Mouse (Mus musculus): ENCODE measurements at regions not wholly inside any gene's neighbourhood (a gene's known extent, or its start where the extent isn't known, plus 50 kb on each side); places are given as distances from the start of the nearest gene placed in this dataset.

DNA sequence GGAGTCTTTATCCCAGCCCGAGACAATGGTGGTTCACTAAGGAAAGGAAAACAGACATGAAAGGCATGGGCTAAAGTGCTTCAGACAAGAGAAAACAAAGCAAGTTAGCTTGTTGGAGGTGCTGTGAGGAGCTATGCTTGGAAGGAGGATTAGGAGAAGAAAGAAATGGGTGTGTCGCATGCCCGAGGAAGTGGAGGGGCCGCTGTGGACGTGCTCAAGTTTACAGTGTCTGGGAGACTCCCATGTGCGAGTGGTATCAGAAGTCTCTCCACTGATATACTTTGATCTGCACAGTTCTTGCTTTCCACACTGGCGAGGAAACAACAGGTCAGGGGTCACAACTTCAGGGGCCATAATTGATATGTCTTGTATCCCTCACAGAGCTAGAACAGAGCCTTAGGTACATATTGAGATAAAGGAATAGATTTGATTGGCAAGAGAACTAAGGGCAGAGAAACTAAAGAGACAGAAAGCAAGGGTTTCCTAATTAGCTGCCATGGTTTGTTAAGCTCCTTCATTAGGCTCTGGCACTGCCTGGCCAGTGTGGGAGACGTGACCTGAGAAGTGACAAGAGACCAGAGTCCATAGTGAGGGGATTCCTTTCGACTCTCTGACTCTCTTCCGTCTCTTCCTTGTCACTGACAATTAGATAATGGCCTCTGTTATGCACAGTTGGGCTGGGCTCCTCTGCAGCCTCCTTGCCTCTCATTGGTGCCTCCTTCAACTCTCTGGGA, 93.1 kb downstream of the Enc1 start:
- no peak for DNase-seq

DNA sequence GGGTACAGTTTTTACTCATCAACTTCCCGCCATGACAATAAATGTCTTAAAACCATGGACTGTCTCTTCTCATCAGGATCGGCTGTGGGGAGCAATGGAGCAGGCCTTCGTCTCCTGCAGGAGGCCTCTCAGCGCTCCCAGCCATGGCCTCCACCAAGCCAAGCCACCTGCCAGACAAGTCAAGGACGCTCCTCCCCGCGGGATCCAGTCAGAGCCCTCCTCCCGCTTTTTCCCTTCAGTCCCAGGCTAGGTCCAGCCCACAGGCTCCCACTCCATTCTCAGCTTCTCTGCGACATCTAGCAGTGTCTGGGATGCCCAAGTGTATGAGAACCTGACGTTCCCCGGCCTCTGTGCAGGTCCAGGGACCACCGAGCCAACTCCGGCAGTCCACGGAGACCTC, 90.2 kb downstream of the Enc1 start:
- DNase-seq: no peak

DNA sequence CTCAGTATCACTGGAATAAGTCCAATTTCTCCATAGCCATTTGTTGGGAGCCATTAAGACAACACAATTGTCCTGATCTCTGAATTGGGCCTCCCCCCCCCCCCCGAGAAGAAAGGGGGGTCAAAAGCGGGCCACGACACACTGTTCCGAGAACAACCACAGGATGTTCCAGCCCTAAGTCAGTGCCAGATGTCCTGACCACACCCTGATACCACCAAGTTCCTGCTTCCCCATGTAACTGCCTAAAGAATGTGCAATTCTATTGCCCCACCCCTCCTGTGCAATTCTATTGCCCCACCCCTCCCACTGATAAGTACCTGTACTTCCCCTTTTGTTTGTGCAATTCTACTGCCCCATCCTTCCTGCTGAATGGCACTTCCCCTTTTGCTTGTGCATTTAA, 80.4 kb downstream of the Enc1 start:
- DNase-seq: peak; percentile 95

DNA sequence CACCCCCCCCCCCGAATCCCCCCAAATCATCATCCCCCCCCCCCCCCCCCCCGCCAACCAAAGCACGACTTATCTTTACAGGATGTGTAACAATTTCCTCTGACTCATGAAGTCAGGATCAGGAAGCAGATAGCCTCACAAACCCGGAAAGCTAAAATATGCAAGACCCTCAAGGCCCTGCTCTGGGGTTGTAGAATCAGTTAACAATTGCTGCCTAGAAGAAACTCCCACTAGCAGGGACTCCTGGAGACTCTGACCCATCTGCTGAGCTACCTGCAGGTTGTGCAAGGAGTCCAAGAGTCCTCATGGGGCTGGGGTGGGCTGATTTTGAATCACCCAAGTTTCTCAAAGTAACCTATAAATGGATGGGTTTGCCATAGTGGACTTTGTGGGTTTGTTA, 79.9 kb downstream of the Enc1 start:
- DNase-seq: no peak

DNA sequence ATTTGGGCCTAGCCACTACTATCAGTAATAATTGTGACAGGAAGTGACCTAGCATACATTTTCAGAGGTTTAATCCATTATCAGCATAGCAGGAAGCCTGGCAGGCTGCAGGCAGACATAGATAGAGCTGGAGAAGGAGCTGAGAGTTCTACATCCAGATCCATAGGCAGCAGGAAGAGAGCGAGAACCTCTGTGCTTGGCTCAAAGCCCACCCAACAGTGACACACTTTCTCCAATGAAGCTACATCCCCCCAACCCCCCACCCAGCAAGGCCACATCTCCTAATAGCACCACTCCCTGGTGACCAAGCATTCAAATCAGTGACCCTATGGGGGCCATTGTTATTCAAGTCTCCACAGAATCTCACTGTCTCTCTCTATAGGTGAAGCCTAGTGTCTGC, 79.4 kb downstream of the Enc1 start:
- no peak for DNase-seq

DNA sequence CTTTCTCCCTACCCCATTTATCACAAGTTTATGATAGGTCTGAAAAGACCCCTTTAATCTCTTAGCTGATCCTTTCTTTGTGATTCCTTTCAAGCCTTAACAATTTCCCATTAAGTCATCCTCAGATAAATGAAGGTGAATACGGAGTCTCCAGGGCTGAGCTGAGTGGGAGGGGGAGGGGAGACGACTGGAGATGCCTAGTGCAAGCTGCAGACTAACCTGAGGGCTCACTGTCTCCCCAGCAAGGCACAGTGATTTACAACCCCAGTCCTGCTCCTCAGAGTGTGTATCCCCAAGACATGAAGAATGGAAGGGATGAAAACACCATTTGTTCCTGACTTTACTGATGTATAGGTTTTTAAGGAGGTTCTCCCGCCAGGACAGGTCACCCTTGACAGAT, 76.7 kb downstream of the Enc1 start:
- DNase-seq: no peak

DNA sequence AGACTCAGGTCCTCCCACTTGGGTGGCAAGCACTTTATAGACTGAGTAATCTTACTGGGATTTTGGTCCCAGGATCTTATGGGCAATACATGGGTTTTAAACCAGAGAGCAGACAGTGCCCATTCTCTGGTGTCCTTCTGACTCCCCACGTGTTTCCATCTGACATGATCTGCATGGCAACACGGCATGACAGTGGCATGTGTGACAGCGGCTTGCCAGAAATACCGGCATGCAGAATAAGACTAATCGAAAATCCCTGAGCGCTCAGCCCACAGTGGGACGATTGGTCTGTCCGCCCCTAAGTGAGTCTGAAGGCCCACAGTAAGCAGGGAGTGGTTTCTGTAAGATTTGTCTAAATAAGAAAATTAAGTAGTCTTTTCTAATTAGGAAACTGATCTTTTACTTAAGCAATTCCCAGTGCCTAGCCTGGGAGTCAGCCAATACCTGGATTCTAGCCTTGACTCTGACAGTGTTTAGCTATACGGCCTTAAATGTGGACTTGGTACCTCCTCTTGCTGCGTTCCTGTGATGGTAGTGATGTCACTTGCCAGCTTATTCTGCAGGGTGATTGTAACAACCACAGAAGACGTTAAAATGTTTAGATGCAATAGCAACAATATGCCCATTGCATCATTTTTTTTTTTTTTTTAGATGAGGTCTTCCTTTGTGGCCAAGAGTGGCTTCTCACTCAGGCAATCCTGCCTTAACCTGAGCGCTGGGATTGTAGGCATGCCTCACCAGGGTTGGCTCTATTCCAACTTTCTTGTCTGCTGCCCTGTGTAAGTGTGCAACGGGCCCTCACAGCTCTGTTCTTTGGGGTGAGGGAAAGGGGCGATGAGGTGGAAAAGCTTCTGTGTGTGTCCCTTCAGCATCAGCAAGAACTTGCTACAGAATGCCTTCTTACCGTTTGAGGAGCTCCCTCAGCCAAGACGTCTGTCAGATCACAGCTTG, 71.8 kb downstream of the Enc1 start:
- DNase-seq: no peak

DNA sequence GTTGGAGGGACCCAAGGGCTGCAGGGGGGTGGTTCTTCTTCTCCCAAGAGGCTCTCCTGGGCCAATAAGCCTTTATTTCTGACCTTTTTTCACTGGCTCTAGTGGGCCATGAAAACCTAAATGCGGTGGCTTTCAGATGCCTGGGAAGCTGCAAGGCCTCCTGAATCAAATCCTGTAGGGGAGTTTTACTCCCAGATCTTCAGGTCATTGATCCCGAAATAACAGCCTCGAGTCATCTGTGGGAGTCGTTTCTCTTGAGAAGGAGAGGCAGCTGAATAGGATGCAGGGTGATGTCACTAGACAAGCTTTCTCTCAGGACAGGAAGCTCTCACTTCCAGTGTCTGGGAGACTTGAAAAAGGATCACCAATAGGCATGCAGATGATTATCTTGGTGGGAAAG, 70.4 kb downstream of the Enc1 start:
- DNase-seq: no peak

DNA sequence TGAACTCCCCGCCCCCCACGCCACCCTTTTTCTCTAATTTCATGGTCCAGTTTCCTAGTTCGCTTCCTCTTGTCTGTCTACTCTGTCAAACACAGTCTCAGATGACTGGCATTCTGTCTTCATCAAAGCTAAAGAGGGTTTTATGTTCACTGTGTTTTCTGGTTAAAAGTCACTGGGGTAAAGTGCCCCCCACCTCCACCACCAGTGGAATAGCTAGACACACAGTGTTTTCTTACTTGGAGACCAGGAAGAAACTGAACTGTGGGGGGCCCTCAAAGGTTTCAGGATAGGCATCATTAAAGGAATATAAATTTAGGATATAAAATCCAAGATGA, 69.9 kb downstream of the Enc1 start:
- DNase-seq: no peak

DNA sequence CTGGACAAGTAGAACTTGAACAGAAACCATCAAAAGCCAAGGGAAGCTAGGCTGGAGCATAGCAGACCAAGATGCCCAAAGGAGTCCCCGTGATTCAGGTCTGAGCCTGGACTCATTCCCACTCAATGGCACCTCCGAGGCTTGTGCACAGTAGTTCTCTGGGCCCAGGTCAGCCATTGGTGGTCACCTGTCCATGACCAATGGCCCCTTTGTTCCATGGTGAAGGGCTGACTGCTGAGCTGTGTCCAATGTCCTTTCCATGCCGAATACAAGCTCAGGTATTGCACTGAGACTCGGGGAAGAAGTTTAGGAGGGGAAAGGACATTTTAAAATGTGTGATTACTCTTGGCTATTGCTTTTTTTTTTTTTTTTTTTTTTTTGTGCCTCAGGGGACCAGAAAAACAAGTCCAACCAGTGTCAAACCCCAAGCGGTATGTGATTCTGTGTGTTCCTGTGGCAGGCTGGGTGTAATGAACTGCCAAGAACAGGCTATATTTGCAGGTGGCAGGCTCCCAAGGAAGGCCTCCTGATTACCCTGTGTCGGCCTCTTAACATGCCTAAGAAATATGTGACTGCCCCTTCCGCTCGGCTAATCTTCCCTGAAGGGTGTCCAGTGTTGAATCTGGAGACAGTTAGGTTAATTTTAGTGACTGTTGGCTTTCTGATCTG, 69.4 kb downstream of the Enc1 start:
- peak; percentile 95 for DNase-seq

DNA sequence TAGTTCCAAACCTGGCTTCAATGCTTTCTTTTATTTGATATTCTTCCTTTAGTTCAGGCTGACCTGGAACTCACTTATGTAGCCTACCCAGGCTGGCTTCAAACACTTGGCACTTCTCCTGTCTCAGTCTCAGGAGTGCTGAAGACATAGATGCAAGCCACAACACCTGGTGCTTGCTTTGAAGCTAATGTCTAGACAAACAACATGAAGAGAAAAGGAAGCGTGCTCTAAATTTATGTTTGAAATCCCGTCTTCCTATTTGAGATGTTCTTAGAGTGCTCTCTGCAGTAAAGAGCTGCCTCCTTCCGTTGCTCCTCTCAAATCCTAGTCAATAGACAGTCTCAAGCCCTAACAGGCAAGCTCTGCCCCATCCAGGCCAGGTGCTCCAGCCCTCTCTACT, 68.5 kb downstream of the Enc1 start:
- no peak for DNase-seq

DNA sequence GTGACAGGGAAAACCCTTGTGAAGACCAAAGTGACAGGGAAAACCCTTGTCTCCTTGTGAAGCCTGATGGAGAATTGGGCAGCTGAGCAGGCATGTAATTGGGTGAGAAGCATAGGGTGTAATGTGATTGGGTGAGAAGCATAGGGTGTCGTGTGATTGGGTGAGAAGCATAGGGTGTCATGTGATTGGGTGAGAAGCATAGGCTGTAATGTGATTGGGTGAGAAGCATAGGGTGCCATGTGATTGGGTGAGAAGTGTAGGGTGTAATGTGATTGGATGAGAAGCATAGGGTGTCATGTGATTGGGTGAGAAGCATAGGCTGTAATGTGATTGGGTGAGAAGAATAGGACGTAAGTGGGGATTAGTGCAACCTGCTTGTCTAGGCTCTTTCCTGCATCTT, 67.5 kb downstream of the Enc1 start:
- no peak for DNase-seq

Measured in heart, adult 11 months (tissue).